Mouse (Mus musculus) testis, adult 2 months (tissue): ENCODE measurements at regions not wholly inside any gene's neighbourhood (a gene's known extent, or its start where the extent isn't known, plus 50 kb on each side); places are given as distances from the start of the nearest gene placed in this dataset.

ENCODE experiments used
- H3K27ac ChIP-seq: fragments of 200-500 bp; 2 replicates; pipeline ENCODE4 v1.5.1; 2012; ENCODE audit warnings: low read depth, low read length; ENCODE audit not compliant: control insufficient read depth, insufficient read depth
- H3K27me3 ChIP-seq: fragments of 200-500 bp; 2 replicates; pipeline ENCODE4 v1.6.1; 2012; ENCODE audit warnings: mild to moderate bottlenecking, low read length, moderate library complexity; ENCODE audit not compliant: control insufficient read depth, insufficient read depth
- H3K36me3 ChIP-seq: fragments of 200-500 bp; 2 replicates; pipeline ENCODE4 v1.6.1; 2012; ENCODE audit warnings: mild to moderate bottlenecking, low read length; ENCODE audit not compliant: control insufficient read depth, insufficient read depth
- H3K4me1 ChIP-seq: fragments of 200-500 bp; 2 replicates; pipeline ENCODE4 v1.6.1; 2012; ENCODE audit warnings: low read length; ENCODE audit not compliant: control insufficient read depth, insufficient read depth
- H3K4me3 ChIP-seq: fragments of 200-500 bp; 2 replicates; pipeline ENCODE4 v1.5.1; 2012; ENCODE audit warnings: low read depth, mild to moderate bottlenecking, low read length, moderate library complexity, mixed read lengths; ENCODE audit not compliant: control insufficient read depth
- CTCF ChIP-seq: fragments of 200-500 bp; IDR thresholded peaks from 2 replicates; pipeline ENCODE4 v1.5.1; 2012; ENCODE audit warnings: low read depth, mild to moderate bottlenecking, inconsistent platforms, low read length, moderate library complexity; ENCODE audit not compliant: control insufficient read depth, insufficient read depth, insufficient replicate concordance
- POLR2A ChIP-seq: fragments of 200-500 bp; IDR thresholded peaks from 2 replicates; pipeline ENCODE4 v1.6.1; 2012; ENCODE audit warnings: low read depth, mild to moderate bottlenecking, inconsistent platforms, low read length, moderate library complexity; ENCODE audit not compliant: control insufficient read depth

DNA sequence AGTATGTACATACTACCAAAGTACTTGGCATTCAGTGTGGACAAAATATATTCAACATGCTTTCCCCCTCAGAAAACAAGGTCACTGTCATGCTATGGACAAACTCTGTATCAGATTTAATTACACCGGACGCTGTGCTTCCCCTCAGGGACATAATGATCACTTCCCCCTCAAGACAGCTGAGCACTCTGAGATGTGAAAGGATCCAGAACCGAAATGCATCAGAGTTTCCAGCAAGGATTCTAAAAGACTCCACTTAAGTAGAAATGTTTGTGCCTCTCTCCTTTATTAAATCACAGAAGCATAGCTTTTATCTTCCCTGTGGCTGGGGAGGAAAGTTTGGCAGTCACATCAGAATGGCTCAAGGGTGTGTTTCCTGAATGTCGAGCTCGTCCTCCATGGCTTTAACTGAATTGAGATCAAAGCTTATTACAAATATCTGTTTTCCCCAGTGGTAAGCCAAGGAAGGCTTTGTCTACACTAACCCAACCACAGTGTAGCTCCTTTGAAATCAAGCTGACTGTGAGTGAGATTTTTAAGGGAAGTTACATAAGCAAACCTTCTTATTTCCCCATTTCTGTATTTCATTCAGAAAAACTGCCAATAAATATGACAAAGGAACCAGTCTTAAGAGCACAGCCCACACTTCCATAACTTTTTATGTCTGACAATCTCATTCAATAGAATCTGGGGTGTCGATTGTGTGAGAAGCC, 161.2 kb downstream of the Cth start:
- Histone ChIP-seq H3K4me3 (no peak overlapping the region), H3K27ac (no peak overlapping the region), H3K36me3 (no peaks in the 10 kb centered on the region), H3K4me1 (no peaks in the 10 kb centered on the region), H3K27me3 (no peaks in the 10 kb centered on the region)
- TF ChIP-seq CTCF = no peak
- TF ChIP-seq POLR2A = no peak

DNA sequence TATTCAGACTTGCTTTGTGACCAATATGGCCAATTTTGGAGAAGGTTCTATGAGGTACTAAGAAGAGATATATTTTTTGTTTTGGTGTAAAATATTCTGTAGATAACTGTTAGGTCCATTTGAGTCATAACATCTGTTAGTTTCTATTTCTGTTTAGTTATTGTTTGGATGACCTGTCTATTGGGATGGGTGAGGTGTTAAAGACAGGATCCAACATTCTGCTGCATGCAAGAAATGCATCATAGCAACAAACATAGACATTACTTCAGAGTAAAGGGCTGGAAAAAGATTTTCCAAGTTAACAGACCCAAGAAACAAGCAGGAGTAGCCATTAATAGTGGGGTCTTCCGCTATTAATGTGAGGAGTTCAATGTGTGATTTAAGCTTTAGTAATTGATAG, 165.0 kb downstream of the Cth start:
- no peak overlapping the region for H3K27ac ChIP-seq
- TF ChIP-seq CTCF (no peak), POLR2A (no peak)
- no peaks in the 10 kb centered on the region for H3K27me3 ChIP-seq
- H3K4me1 ChIP-seq = no peaks in the 10 kb centered on the region
- H3K36me3 ChIP-seq = no peaks in the 10 kb centered on the region
- H3K4me3 ChIP-seq = no peak overlapping the region

GRCm38 (mm10) chr3:157754826-157755225, 170.1 kb downstream of the Cth start:
- no peaks in the 10 kb centered on the region for H3K4me1 ChIP-seq
- no peak overlapping the region for H3K4me3 ChIP-seq
- no peak overlapping the region for H3K27ac ChIP-seq
- TF ChIP-seq POLR2A (no peak), CTCF (no peak)
- no peaks in the 10 kb centered on the region for H3K27me3 ChIP-seq
- no peaks in the 10 kb centered on the region for H3K36me3 ChIP-seq

GRCm38 (mm10) chr3:157750266-157750665, 174.6 kb downstream of the Cth start:
- Histone ChIP-seq H3K27me3 (no peaks in the 10 kb centered on the region), H3K27ac (no peak overlapping the region), H3K36me3 (no peaks in the 10 kb centered on the region), H3K4me3 (no peak overlapping the region), H3K4me1 (no peaks in the 10 kb centered on the region)
- TF ChIP-seq POLR2A = no peak
- TF ChIP-seq CTCF = no peak

DNA sequence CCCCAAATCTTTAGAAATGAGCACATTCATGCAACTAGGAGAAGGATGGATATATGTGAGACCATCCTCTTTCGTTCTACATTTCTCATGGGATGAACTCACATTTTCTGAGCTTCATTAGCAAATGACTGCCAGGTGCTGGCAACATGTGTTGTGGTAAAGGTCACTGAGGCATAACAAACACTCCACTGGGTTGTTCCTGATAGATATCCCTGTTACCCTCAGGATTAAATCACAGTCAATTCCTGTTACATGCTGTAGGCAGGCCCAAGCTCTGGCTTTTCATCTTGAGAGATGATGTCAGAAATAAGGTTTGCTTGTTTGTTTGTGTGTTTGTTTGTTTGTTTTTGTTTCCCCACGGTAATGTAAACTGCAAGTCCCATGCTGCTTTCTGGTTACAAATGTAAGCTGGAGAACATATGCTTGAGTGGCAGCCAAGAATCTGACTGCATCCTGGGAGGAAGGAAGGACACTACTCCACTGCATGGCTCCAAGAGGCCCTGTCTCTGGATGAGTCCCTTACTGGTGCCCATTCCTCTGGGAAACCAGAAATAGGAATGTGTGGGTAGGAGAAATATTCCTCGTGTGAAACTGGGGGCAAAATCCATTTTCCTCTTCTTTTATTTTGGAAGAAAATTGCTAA, 176.4 kb downstream of the Cth start:
- no peak for TF ChIP-seq CTCF
- TF ChIP-seq POLR2A = no peak
- Histone ChIP-seq H3K4me1 (no peaks in the 10 kb centered on the region), H3K27ac (no peak overlapping the region), H3K4me3 (no peak overlapping the region), H3K27me3 (no peaks in the 10 kb centered on the region), H3K36me3 (no peaks in the 10 kb centered on the region)

DNA sequence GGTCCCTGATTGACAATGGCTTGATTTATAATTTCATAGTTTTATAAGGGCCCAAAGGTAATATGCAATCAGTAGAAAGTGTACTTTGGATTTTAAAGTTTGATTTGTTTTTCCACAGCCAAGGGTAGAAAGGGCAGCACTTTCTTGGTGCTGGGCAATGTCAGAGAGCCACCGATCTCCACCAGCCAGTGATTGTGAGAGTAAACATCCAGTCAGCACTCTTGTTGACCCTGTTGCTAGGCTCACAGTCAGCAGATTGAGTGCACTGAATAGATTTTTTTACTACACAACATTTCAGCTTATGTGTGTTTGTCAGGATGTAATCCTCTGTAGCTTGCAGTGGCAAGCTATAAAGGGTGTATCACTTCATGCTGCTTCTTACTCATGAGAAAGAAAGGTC, 176.3 kb downstream of the Ptger3 start:
- no peaks in the 10 kb centered on the region for H3K36me3 ChIP-seq
- TF ChIP-seq CTCF (no peak), POLR2A (no peak)
- no peak overlapping the region for H3K4me3 ChIP-seq
- no peak overlapping the region for H3K27ac ChIP-seq
- H3K4me1 ChIP-seq = no peaks in the 10 kb centered on the region
- H3K27me3 ChIP-seq = no peaks in the 10 kb centered on the region

DNA sequence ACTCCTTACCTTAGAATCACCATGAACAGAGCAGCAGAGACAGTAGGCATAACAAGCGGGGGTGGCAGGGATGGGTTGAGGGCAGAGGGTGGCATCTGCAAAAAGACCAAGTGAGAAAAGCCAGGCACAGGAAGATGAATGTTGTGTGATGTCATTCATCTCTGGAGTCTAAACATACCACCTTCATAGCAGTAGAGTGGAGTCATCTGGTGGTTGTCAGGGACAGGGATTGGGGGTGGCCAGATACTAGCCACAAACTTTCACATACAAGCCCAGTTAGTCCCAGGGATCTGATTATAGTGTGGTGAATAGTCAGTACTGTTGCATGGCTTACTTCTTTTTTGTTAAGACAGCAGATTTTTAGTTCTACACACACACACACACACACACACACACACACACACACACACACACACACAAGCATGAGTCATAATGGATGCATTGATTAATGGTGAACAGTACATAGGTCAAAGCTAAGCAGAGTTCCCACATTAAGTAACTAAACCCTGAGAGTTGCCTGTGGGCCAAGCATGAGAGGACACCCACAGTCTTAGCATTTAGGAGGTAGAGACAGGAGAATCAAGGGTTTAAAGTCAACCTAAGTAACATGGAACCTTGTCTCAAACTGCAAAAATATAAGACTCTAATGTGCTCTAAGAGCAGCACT, 173.1 kb downstream of the Ptger3 start:
- Histone ChIP-seq H3K4me1 (no peaks in the 10 kb centered on the region), H3K27ac (no peak overlapping the region), H3K4me3 (no peak overlapping the region), H3K27me3 (no peaks in the 10 kb centered on the region), H3K36me3 (no peaks in the 10 kb centered on the region)
- TF ChIP-seq CTCF (no peak), POLR2A (no peak)
